Mouse (Mus musculus) CH12.LX (cell line): ENCODE data around the gene Aida.

Experiments
- CTCF ChIP-seq, 2 experiments: IDR thresholded peaks in 1 of 2; conservative IDR thresholded peaks in 1 of 2; 2 replicates each; pipeline ENCODE4 v1.5.1; 2011 to 2012; ENCODE audit warnings: low read depth in 2 of 2, low read length in 2 of 2, improper control_type of control experiment in 1 of 2, inconsistent platforms in 1 of 2, mild to moderate bottlenecking in 1 of 2, moderate library complexity in 1 of 2
- UBTF ChIP-seq: IDR thresholded peaks from 2 replicates; pipeline ENCODE4 v1.6.1; 2012; ENCODE audit warnings: low read depth, mild to moderate bottlenecking, inconsistent platforms, low read length, improper control_type of control experiment, moderate library complexity
- ZC3H11A ChIP-seq: IDR thresholded peaks from 2 replicates; pipeline ENCODE4 v1.6.1; 2012; ENCODE audit warnings: low read depth, mild to moderate bottlenecking, inconsistent platforms, low read length, improper control_type of control experiment

DNA sequence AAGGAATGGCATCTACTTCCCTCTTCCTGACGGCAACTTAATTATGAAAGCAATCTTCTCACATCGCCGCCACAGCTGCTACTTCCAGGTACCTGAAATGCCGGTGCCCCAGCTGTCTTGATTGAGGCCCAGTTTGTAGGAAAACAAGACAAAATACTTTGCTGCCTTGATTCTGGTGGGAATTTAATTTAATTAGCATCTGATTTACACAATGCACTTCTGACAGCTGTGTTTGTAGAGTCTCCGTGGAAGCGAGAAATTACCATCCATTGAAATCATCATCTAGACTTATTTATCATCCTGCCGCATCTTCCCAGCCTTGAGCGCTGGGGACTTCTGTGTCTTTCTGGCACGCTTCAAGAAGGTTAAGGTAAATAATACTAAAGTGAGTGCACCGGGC, 43.8 kb upstream of the Aida start:
- TF ChIP-seq CTCF (conservative IDR thresholded peaks at IDR 0.05 in 1 of 2, IDR thresholded peaks at IDR 0.05 in 1 of 2; ENCODE audit: low read depth in 2 of 2, low read length in 2 of 2) (no peak), ZC3H11A (no peak), UBTF (no peak)
